Mouse (Mus musculus) heart, embryonic 12.5 days (tissue): ENCODE measurements at regions not wholly inside any gene's neighbourhood (a gene's known extent, or its start where the extent isn't known, plus 50 kb on each side); places are given as distances from the start of the nearest gene placed in this dataset.
A peak's percentile ranks its signal among the peaks of the same experiment; 100 is the strongest.

Source experiments
- ATAC-seq: fragments of 200-750 bp; cut with Nextera tagmentation; 2 replicates; pipeline ENCODE4 v1.8.0; 2017; ENCODE audit warnings: moderate TSS enrichment, moderate library complexity; ENCODE audit not compliant: insufficient number of reproducible peaks, low FRiP score
- H3K27ac ChIP-seq: fragments of 300-500 bp; sonication (generic); 2 replicates; pipeline ENCODE4 v1.5.1; 2016; ENCODE audit warnings: mild to moderate bottlenecking, moderate library complexity; ENCODE audit not compliant: poor library complexity, severe bottlenecking
- H3K27me3 ChIP-seq: fragments of 300-500 bp; sonication (generic); replicated peaks from 2 replicates; pipeline ENCODE4 v1.6.1; 2016; ENCODE audit warnings: mild to moderate bottlenecking, moderate library complexity
- H3K36me3 ChIP-seq: fragments of 300-500 bp; sonication (generic); 2 replicates; pipeline ENCODE4 v1.6.1; 2016; ENCODE audit warnings: mild to moderate bottlenecking, moderate library complexity
- H3K4me1 ChIP-seq: fragments of 300-500 bp; sonication (generic); replicated peaks from 2 replicates; pipeline ENCODE4 v1.6.1; 2016; ENCODE audit warnings: mild to moderate bottlenecking
- H3K4me2 ChIP-seq: fragments of 300-500 bp; sonication (generic); 2 replicates; pipeline ENCODE4 v1.6.1; 2016; ENCODE audit warnings: mild to moderate bottlenecking, moderate library complexity
- H3K4me3 ChIP-seq: fragments of 300-500 bp; sonication (generic); 2 replicates; pipeline ENCODE4 v1.5.1; 2016; ENCODE audit warnings: mild to moderate bottlenecking
- H3K9ac ChIP-seq: fragments of 300-500 bp; sonication (generic); 2 replicates; pipeline ENCODE4 v1.6.1; 2016; ENCODE audit warnings: mild to moderate bottlenecking, moderate library complexity
- H3K9me3 ChIP-seq: fragments of 300-500 bp; sonication (generic); replicated peaks from 2 replicates; pipeline ENCODE4 v1.6.1; 2016; ENCODE audit warnings: mild to moderate bottlenecking, moderate library complexity
- WGBS: fragments of 180-500 bp; shearing (Covaris S2); methylation state at CpG from one replicate; pipeline ENCODE4 v1.1.7; 2016; 5-methylcytosine and 5-hydroxymethylcytosine counted together

DNA sequence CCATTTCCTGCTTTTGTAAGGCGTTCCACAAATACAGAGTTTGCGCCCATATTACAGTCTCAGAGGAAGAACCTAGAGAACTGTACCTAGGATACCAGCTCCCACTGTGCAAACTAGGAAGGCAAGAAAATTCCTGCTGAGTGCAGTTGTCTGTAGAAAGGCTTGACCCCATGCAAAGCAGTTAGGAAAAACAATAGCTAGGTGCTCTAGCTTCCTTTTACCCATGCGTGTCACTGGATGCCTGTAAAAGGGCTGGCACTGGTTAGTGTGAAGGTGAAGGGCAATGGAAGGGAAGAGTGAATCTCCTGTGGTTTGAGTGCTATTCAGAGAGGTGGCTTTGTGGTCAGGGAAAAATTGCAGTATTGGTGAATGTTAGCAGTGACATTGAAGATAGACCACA is 137.7 kb upstream of the Adra1d start:
- ATAC-seq, result no peak
- Histone ChIP-seq H3K27ac (no peak overlapping the region), H3K4me2 (no peak overlapping the region), H3K4me1 (peaks cover 38% of the 10 kb centered on the region), H3K36me3 (no peaks in the 10 kb centered on the region), H3K9ac (no peak overlapping the region), H3K9me3 (no peaks in the 10 kb centered on the region), H3K27me3 (no peaks in the 10 kb centered on the region), H3K4me3 (no peak overlapping the region)
- WGBS, result 59% methylated on average over 3 of the region's 3 CpGs

DNA sequence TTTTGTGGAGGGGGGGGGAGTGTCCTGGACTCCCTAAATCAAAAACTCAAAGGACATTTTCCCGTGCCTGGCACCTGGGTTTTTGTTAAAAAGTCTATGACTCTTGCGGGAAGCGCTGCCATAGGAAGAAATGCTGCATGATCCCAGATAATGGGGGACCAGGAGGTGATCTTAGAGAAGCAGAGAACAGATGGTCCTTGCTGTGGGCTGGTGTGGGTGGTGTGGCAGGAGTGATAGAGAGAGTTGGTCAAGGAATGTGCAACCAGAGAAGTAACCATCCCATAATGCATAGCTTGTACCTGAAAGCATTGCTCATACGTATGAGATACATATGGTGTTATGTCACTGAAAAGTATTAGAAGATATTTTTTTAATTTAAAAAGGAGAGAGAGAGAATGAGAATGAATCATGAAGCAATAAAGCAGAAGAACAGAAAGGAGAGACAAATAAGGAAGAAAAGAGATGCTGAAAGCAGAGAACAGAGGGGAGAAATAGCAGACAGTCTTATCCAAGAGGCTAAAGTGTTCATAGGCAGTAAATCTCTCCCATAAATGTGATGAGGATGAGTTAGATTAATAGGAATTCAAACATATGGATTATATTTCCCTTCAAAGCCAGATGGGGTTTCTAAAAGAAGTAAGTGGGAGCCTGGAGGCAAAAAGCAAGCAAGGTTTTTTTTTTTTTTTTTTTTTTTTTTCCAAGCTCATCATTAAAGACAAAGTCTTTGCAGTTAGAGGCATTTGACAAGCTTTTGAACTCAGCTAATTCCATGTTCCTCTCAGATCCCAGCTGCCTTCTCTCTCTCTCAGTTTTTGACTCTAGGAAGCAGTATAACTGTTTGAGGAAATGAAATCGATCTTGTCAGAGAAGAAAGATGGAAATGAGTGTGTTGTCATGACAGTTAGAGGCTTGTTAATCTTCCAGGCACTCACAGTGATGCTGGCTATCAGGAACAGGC is 136.2 kb upstream of the Adra1d start:
- Histone ChIP-seq H3K4me3 (no peak overlapping the region), H3K27ac (no peak overlapping the region), H3K27me3 (no peaks in the 10 kb centered on the region), H3K36me3 (no peaks in the 10 kb centered on the region), H3K9ac (no peak overlapping the region), H3K9me3 (no peaks in the 10 kb centered on the region), H3K4me1 (peaks cover 25% of the 10 kb centered on the region), H3K4me2 (no peak overlapping the region)
- ATAC-seq, result no peak
- WGBS, result 78% methylated on average over 5 of the region's 5 CpGs

DNA sequence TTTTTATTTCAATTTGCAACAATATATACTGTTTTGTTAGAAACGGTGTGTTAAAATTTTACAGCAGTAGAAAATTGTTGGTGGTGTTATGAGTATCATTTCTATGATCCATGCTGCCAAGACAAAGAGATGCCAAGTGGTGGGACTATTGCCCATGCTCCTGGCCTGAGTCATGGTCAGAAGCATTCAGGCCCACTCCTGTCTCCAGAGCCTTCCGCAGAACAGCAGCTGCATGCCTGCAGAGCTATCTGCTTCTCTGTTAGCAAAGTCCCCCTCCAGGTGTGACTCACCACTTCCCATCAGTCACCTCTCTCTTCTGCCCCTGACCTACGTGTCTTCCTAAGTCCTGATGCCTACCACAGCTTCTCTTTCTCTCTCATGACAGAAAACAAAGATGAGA is 134.2 kb upstream of the Adra1d start:
- no peak overlapping the region for H3K9ac ChIP-seq
- no peaks in the 10 kb centered on the region for H3K36me3 ChIP-seq
- no peaks in the 10 kb centered on the region for H3K27me3 ChIP-seq
- no peak overlapping the region for H3K4me3 ChIP-seq
- peaks cover 13% of the 10 kb centered on the region for H3K4me1 ChIP-seq
- 53% methylated on average over 3 of the region's 3 CpGs for WGBS
- H3K27ac ChIP-seq, result no peak overlapping the region
- H3K9me3 ChIP-seq, result no peaks in the 10 kb centered on the region
- ATAC-seq, result no peak
- no peak overlapping the region for H3K4me2 ChIP-seq

DNA sequence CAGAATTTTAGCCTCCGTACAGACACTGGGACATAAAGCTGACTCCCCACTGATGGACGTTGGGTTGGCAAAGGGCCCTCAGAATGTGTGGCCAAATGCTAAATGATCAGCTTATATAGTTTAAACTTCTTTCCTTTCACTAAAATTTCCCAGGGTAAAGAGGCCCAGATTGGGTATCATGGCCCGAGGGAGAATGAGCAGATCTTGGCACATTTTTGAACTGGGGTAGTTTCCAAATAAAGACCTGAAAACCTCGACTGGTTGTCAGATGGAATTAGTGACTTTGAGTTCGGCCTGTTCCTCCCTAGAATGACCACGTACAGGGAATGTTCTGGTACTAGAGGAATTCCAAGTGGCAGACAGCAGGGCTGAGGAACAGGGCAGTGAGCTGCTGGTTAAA is 127.9 kb upstream of the Adra1d start:
- no peak for ATAC-seq
- H3K9me3 ChIP-seq, result no peaks in the 10 kb centered on the region
- peaks cover 7% of the 10 kb centered on the region for H3K4me1 ChIP-seq
- no peaks in the 10 kb centered on the region for H3K27me3 ChIP-seq
- H3K36me3 ChIP-seq, result no peaks in the 10 kb centered on the region
- H3K27ac ChIP-seq, result no peak overlapping the region
- no peak overlapping the region for H3K9ac ChIP-seq
- no peak overlapping the region for H3K4me3 ChIP-seq
- WGBS, result 76% methylated on average over 6 of the region's 6 CpGs
- no peak overlapping the region for H3K4me2 ChIP-seq

DNA sequence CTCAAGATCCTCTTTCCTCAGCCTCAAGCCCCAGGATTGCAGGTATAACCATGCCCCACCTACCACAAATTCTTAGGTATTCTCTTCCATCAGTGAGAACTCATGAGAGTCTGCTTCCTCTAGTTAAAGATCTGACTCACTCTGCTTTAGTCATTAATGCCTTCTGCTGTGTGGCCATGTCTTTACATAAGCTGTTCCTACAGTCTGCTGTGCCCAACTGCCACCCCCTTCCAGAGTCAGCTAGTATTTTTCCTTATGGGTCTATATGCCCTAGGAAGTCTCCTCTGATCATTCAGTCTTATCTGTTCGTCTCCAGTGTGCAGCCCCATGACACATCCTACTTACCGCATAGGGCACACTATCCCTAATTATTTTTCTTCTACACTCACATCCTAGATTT is 126.2 kb upstream of the Adra1d start:
- no peak overlapping the region for H3K4me3 ChIP-seq
- ATAC-seq, result no peak
- H3K4me1 ChIP-seq, result peaks cover 13% of the 10 kb centered on the region
- WGBS, result 84% methylated on average over 2 of the region's 2 CpGs
- H3K9me3 ChIP-seq, result no peaks in the 10 kb centered on the region
- no peaks in the 10 kb centered on the region for H3K27me3 ChIP-seq
- no peak overlapping the region for H3K9ac ChIP-seq
- no peaks in the 10 kb centered on the region for H3K36me3 ChIP-seq
- H3K27ac ChIP-seq, result no peak overlapping the region
- no peak overlapping the region for H3K4me2 ChIP-seq

DNA sequence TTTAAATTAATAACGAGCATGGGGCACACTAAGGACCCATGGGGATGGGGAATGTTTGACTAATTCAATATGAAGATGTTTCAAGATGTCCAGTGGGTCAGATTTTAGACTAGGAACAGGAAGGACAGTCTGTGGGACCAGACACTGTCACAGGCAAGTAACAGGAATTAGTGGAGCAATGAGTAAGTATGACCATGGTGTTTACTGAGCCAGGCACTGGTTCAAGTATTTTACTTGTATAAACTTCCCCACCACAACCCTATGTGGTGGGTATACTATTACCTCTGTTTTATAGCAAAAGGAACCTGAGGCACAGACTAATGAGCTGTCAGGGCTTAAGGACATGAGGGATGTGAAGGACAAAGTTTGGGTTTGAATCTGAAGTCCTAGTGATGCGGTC is 125.4 kb upstream of the Adra1d start:
- H3K27ac ChIP-seq, result peak overlapping the region; percentile 86
- WGBS, result 80% methylated on average over 2 of the region's 2 CpGs
- no peak for ATAC-seq

DNA sequence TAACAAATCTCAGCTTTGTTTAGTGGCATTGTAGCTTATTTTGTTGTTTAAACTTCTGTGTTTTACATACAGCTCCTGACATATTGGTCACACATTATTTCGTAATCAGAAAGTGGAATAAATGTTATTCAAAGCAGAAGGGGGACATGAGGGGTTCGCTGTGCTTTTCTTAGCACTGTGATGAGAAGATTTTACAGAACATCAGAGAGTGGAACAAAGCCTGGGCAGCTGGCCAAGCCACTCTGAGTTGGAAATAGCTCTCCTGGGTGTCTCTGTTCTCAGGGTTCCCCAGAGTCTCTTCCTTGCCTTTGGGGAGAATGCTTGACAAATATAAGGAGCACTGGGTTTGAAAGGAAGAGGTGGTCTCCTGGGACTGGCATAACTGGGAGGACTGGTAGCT is 124.7 kb upstream of the Adra1d start:
- Histone ChIP-seq H3K4me3 (no peak overlapping the region), H3K4me1 (peaks cover 16% of the 10 kb centered on the region), H3K4me2 (no peak overlapping the region), H3K9ac (no peak overlapping the region), H3K9me3 (no peaks in the 10 kb centered on the region), H3K27ac (peak overlapping the region; percentile 86), H3K36me3 (no peaks in the 10 kb centered on the region), H3K27me3 (no peaks in the 10 kb centered on the region)
- ATAC-seq, result no peak; the same call in 1 of the 2 replicates
- 34% methylated on average over 2 of the region's 2 CpGs for WGBS

More for the DNA sequence above, 125.4 kb upstream of the Adra1d start:
- no peak overlapping the region for H3K9ac ChIP-seq
- H3K4me3 ChIP-seq, result no peak overlapping the region
- H3K36me3 ChIP-seq, result no peaks in the 10 kb centered on the region
- H3K27me3 ChIP-seq, result no peaks in the 10 kb centered on the region
- H3K4me1 ChIP-seq, result peaks cover 16% of the 10 kb centered on the region
- no peaks in the 10 kb centered on the region for H3K9me3 ChIP-seq
- no peak overlapping the region for H3K4me2 ChIP-seq

DNA sequence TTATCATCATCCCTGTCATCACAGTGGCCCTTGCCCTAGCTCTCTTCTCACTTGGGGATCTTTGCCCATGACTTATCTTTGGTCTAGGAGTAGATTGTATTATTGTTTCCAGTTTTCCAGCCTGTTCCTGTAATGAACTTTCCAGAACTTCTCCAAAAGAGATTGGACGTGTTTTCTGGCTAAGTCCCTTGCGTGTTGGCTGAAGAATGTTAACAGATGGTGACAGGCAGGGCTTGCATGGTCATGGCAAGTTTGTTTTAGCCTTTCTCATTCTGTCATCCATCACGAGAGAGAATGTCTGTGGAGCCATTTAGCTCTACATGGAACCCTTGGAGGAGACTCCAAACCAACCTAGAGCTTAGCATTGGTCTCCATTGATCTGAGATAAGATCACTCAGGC is 123.2 kb upstream of the Adra1d start:
- no peak overlapping the region for H3K27ac ChIP-seq
- 75% methylated on average over 3 of the region's 3 CpGs for WGBS
- no peak for ATAC-seq

DNA sequence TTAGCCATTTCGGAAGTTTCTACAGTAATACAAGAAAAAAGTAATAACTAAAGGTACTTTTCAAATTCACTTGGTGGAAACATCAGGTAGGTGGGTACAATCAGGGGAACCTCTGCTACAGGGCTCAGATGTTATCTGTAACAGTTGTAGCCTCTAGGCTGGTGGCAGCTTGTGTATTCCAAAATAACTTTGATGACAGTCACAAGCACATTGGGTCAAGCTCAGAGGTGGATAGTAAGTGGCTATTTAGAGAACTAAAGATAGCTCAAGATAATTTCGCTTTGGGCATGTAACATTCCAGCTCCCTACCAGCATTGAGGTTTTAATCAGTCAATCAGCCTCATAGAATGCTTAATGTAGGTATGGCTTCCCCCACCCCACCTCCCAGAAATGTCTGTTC is 121.7 kb upstream of the Adra1d start:
- Histone ChIP-seq H3K36me3 (no peaks in the 10 kb centered on the region), H3K9me3 (no peaks in the 10 kb centered on the region), H3K4me2 (no peak overlapping the region), H3K4me1 (peaks cover 16% of the 10 kb centered on the region), H3K27me3 (no peaks in the 10 kb centered on the region), H3K27ac (peak overlapping the region; percentile 39; the same call in 1 of the 2 replicates), H3K9ac (no peak overlapping the region), H3K4me3 (no peak overlapping the region)
- WGBS, result 49% methylated on average over 2 of the region's 2 CpGs
- 0 out of 2 replicates have a peak, but pooled peaks have one; percentile 45 for ATAC-seq

More for the DNA sequence above, 123.2 kb upstream of the Adra1d start:
- no peaks in the 10 kb centered on the region for H3K36me3 ChIP-seq
- no peak overlapping the region for H3K4me2 ChIP-seq
- no peak overlapping the region for H3K9ac ChIP-seq
- H3K4me1 ChIP-seq, result peaks cover 16% of the 10 kb centered on the region
- H3K27me3 ChIP-seq, result no peaks in the 10 kb centered on the region
- H3K9me3 ChIP-seq, result no peaks in the 10 kb centered on the region
- no peak overlapping the region for H3K4me3 ChIP-seq

DNA sequence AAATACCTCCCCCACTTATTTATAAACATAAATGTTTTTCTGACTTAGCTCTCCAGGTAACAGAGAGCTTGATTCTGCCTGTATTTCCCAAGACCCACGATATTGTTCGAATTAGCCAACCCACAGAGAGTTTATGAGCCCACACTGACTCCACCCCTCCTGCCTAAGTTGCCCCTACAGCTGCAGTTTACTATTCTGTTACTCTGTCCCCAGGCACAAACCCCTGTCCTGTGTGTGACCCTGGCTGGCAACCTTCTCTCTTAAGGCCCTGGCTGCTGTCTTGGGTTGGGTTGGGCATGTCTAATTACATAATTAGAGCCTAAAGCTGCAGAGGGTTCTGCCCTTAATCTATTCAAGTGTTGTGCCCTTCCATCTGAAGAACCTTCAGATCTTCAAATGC is 116.4 kb upstream of the Adra1d start:
- Histone ChIP-seq H3K4me1 (0 out of 2 replicates have a peak, but pooled peaks cover 3% of the 10 kb centered on the region), H3K4me3 (no peak overlapping the region), H3K4me2 (no peak overlapping the region), H3K36me3 (no peaks in the 10 kb centered on the region), H3K9ac (no peak overlapping the region), H3K27me3 (no peaks in the 10 kb centered on the region), H3K9me3 (no peaks in the 10 kb centered on the region), H3K27ac (no peak overlapping the region)
- no peak for ATAC-seq
- 88% methylated on average over 2 of the region's 2 CpGs for WGBS

DNA sequence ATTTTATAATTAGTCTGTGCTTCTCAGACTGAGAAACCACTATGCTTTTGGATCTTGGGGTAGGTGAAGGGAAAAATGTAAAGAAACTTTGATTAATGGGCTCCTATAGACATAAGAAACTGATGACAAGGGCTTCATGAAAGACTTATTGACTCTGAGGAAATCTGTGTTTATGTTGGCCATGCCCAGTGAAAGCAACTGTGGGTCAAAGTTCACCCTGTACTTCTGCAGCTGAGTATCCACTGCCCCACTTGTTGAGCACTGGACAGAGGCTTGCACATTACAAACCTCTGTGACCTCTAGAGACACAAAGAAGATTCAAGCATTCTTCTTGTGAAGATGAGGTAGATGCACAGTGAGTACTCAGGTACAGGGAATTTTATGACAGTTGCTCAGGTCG is 114.7 kb upstream of the Adra1d start:
- H3K9ac ChIP-seq, result no peak overlapping the region
- no peaks in the 10 kb centered on the region for H3K27me3 ChIP-seq
- no peaks in the 10 kb centered on the region for H3K4me1 ChIP-seq
- H3K36me3 ChIP-seq, result no peaks in the 10 kb centered on the region
- ATAC-seq, result no peak
- H3K4me2 ChIP-seq, result no peak overlapping the region
- H3K4me3 ChIP-seq, result no peak overlapping the region
- H3K27ac ChIP-seq, result no peak overlapping the region
- H3K9me3 ChIP-seq, result no peaks in the 10 kb centered on the region
- WGBS, result 85% methylated on average over 1 of the region's 1 CpGs

DNA sequence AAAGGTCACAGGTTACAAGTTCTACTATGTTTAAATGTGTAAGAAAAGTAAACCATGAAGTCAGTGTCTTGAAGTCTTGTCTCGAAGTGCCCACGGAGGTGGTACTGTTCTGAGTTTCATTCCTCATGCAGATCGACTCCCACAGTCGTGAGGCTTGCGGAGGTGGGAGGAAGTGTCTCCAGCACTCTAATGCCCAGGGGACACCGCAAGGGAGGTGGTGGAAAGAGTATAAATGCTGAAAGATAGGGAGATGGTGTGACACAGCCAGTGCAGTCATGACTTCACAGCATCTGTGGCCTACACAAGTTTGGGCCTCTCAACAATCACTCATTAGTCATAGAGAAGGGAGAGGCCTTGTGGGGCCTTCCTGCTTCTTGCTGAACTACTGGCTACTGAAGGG is 112.8 kb upstream of the Adra1d start:
- ATAC-seq, result no peak

More for the DNA sequence above, 112.8 kb upstream of the Adra1d start:
- Histone ChIP-seq H3K36me3 (no peaks in the 10 kb centered on the region), H3K4me1 (no peaks in the 10 kb centered on the region), H3K9ac (no peak overlapping the region), H3K27ac (no peak overlapping the region), H3K4me3 (no peak overlapping the region), H3K9me3 (no peaks in the 10 kb centered on the region), H3K4me2 (no peak overlapping the region), H3K27me3 (no peaks in the 10 kb centered on the region)
- 84% methylated on average over 6 of the region's 6 CpGs for WGBS
